Mouse (Mus musculus) spleen, adult 2 months (tissue): Measurements from ENCODE around the gene Hmcn2.

Experiments used
- CTCF ChIP-seq: fragments of 200-500 bp; IDR thresholded peaks from 2 replicates; pipeline ENCODE4 v1.5.1; 2011; ENCODE audit warnings: mild to moderate bottlenecking, inconsistent platforms; ENCODE audit not compliant: insufficient read depth, insufficient read length, insufficient replicate concordance; ENCODE audit errors: extremely low read depth
- POLR2A ChIP-seq: fragments of 200-500 bp; IDR thresholded peaks from 2 replicates; pipeline ENCODE4 v1.6.1; 2011; ENCODE audit warnings: low read depth, low read length, inconsistent platforms

- no peak for TF ChIP-seq CTCF
- TF ChIP-seq POLR2A, result no peak
These were observed 145.0 kb downstream of the Hmcn2 start for GRCm38 (mm10) chr2:31458989-31459936.
